Mouse (Mus musculus): ENCODE data around the gene Slamf6. TPM values are rescaled to one million over a fixed set of nuclear protein-coding genes. Genes with fewer than 3 reads are reported as not detected.

Gene Slamf6
- 0.20 and 0.27 TPM in 2 replicates for polyA plus RNA-seq (2012; rRNA removed)

DNA sequence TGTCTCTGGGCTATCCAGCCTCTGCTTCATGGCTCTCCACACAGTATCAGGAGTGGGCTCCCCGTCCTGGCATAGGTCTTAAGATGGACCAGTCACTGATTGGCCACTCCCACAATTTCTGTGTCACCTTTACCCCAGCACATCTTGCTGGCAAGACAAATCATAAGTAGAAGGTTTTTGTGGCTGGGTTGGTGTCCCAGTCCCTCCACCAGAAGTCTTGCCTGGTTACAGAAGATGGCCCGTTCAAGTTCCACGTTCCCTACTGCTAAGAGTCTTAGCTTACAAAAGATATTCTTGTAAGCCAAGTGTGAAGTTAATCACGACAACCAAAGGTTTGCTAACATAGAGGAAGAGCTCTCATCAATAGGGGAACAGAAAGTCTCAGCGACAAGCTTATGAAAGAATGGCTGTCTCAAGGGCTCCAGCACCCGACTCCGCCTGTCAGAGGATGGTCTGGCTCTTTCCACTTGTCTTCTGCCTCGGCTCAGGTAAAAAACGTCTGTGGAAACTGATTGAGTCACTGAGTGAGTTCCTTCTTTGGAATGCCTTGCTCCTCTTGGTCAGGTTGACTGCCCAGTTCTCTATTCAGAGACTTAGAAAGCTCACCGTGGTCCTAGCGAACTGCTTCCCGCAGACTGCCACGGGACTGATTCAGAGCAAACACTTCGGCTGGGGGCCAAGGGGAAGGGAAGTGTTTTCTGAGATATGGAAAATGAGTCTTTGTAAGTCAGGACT lies at the start of gene Slamf6:
Slamf6 (plus strand) TSS at position 211 of the 735 bp plus-strand sequence.

DNA sequence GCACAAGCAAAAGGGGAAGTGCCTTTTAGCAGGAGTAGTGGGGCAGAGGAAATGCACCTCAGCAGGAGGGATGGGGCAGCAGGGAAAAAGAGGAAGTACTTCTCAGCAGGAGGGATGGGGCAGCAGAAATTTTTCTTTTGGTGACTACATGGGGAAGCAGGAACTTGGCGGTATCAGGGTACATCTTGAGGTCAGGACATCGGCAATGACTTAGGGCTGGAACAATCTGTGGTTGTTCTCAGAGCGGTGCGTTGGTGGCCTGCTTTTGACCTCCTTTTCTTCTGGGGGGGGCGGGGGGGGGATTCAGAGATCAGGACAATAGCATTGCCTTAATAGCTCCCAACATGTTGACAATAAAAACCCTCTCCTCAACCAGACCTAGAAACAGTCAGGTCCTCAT lies 22.0 kb upstream of the Slamf6 start, which contains the start of gene Gm10521:
Gm10521 (plus strand) TSS at position 301 of the 400 bp plus-strand sequence.

Other genes starting within 250 kb of the Slamf6 start
- 1.6 and 2.7 TPM in 2 replicates for gene Cd48, start 235.5 kb upstream of the Slamf6 start, polyA plus RNA-seq (2012; rRNA removed)
- gene Slamf1, start 150.4 kb upstream of the Slamf6 start, polyA plus RNA-seq (2012; rRNA removed): 0.07 and 0.08 TPM in 2 replicates
- gene Cd84, start 77.8 kb upstream of the Slamf6 start, polyA plus RNA-seq (2012; rRNA removed): 0.44 and 0.59 TPM in 2 replicates
- gene Gm10521, start 21.9 kb upstream of the Slamf6 start, polyA plus RNA-seq (2012; rRNA removed): 0.08 and 0.09 TPM in 2 replicates
- gene Vangl2, start 110.9 kb downstream of the Slamf6 start, polyA plus RNA-seq (2012; rRNA removed): 2.5 and 2.6 TPM in 2 replicates
- gene Nhlh1, start 140.1 kb downstream of the Slamf6 start, polyA plus RNA-seq (2012; rRNA removed): not detected in 2 replicates
- gene Copa, start 165.0 kb downstream of the Slamf6 start, polyA plus RNA-seq (2012; rRNA removed): 26.1 and 37.2 TPM in 2 replicates
- 99.1 and 101 TPM in 2 replicates for gene Ncstn, start 165.3 kb downstream of the Slamf6 start, polyA plus RNA-seq (2012; rRNA removed)
- 41.3 and 47.3 TPM in 2 replicates for gene Pex19, start 209.2 kb downstream of the Slamf6 start, polyA plus RNA-seq (2012; rRNA removed)
- gene Dcaf8, start 230.6 kb downstream of the Slamf6 start, polyA plus RNA-seq (2012; rRNA removed): 43.7 and 46.7 TPM in 2 replicates

Measured in colon, adult 2 months (tissue).